Comparison of ENCODE assay signal across 12 mouse cellular contexts in the genomic region with DNA sequence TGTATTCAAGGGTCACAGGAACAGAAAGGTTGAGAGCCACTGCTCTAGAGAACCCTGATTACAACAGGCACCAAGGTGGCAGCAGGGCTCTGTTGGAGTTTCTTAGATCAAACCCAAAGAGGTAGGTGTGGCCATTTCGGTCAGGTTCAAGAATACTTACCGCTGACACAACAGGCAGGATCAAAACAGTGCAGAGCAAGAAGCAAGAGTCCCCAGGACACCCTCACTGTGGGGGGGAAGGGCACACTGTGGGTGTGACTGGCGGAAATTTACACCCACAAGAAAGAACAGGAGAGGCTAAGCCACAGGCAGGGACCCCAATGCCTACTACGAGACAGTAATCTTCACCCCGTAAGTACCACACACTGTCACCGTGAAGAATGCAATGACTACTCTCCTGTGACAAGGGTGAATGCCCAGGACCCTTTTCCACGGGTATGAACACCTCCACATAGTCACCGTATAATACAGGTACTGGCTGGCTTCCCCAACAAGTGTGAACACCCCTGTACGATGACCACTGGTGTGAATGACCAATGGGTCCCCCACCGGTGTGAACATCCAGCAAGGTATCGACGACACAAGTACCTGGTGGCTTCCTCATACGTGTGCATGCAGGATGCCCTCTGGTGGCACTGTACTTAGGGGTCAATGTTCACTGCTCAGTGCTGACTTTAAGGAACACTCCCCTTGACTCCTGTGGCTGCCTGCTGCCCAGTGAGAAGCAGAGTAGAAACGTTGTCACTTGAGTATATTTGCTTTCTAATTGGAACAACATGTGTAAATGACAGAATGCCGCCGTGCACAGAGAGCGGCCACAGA. TPM values are rescaled to one million over a fixed set of nuclear protein-coding genes. Genes with fewer than 3 reads are reported as not detected.
DNase-seq lines count a peak whose midpoint lies in the region; TF ChIP-seq lines count a peak whose summit lies in the region.
"Had no signal": no experiment of that assay in that cellular context is flagged by ENCODE, and none has a peak within 500 bp of the region (broad histone marks: within the 10 kb centered on the region; RNA-seq: fewer than 3 reads in every experiment).

No protein-coding gene starts in this region.

- TF ChIP-seq POLR2A in cerebellum, adult 2 months (IDR thresholded peaks at IDR 0.05; ENCODE audit: borderline replicate concordance, insufficient read depth, low read length): no peak
- no peak for TF ChIP-seq POLR2A in kidney, adult 2 months (IDR thresholded peaks at IDR 0.05; ENCODE audit: low read depth, low read length)

- TF ChIP-seq CTCF in cerebellum, adult 2 months (IDR thresholded peaks at IDR 0.05; ENCODE audit: borderline replicate concordance, insufficient read depth, low read depth, low read length): peak; percentile 14; the same call in 1 of the 2 replicates
- no peak for TF ChIP-seq CTCF in kidney, adult 2 months (conservative IDR thresholded peaks at IDR 0.05; ENCODE audit: insufficient read depth, insufficient read length, low read depth, low read length)

- H3K4me1 ChIP-seq in cerebellum, adult 2 months (ENCODE audit: control insufficient read depth, insufficient read depth, low read length): peaks cover 46% of the 10 kb centered on the region
- H3K4me1 ChIP-seq in kidney, adult 2 months (ENCODE audit: control insufficient read depth, insufficient read depth, low read length): no peaks in the 10 kb centered on the region

- no peak overlapping the region for H3K4me3 ChIP-seq in cerebellum, adult 2 months (replicated peaks; ENCODE audit: insufficient read depth, low read depth, low read length)
- H3K4me3 ChIP-seq in kidney, adult 2 months (ENCODE audit: insufficient read depth, low read depth, low read length): no peak overlapping the region
- H3K4me3 ChIP-seq: heart, embryonic 15.5 days; hindbrain, embryonic 13.5 days; midbrain, embryonic 15.5 days had no signal

- H3K27ac ChIP-seq in cerebellum, adult 2 months (ENCODE audit: insufficient read depth, low read length): no peak overlapping the region
- H3K27ac ChIP-seq in kidney, adult 2 months (ENCODE audit: insufficient read depth, low read depth, low read length): no peak overlapping the region
- H3K27ac ChIP-seq: heart, embryonic 15.5 days; hindbrain, embryonic 13.5 days; midbrain, embryonic 15.5 days had no signal

- 0 out of 2 replicates have a peak, but pooled peaks cover 2% of the 10 kb centered on the region for H3K36me3 ChIP-seq in kidney, adult 2 months (ENCODE audit: control insufficient read depth, insufficient read depth, low read length)

- 72% methylated on average over 17 of the region's 17 CpGs for WGBS in cerebellum, adult 2 months
- WGBS in kidney, adult 2 months: 70% methylated on average over 17 of the region's 17 CpGs

- DNase-seq in cerebellum, adult 2 months: no peak
- DNase-seq in cerebellum, postnatal 36 days: no peak
- DNase-seq in kidney, adult 2 months: peak; percentile 48
- DNase-seq in kidney, postnatal 14 days: no peak
- peak; percentile 29 to 36 for DNase-seq in spleen, postnatal 36 days (ENCODE audit: low spot score in 2 of 2)
- DNase-seq in spleen, adult 18-20 months: no peak
- DNase-seq in adipocyte (ENCODE audit: low spot score): no peak
- DNase-seq in spleen, postnatal 10 days (ENCODE audit: low spot score in 2 of 2): no peak
- DNase-seq: gastrocnemius, postnatal 14 days had no signal

- H3K27me3 ChIP-seq in cerebellum, adult 2 months (ENCODE audit: control insufficient read depth, insufficient read depth, low read length): no peaks in the 10 kb centered on the region
- no peaks in the 10 kb centered on the region for H3K27me3 ChIP-seq in kidney, adult 2 months (replicated peaks; ENCODE audit: control insufficient read depth, insufficient read depth, low read length)
- H3K27me3 ChIP-seq: heart, embryonic 15.5 days; hindbrain, embryonic 13.5 days; midbrain, embryonic 15.5 days had no signal

RNA-seq across cellular contexts. Expression of a gene that starts 13.6 kb away (rescaled TPM):
- polyA plus RNA-seq in cerebellum, adult 2 months (2012; rRNA removed): 0.61 and 1.4 TPM in 2 replicates
- polyA plus RNA-seq in kidney, adult 2 months (2012; rRNA removed): 7.9 and 11.3 TPM in 2 replicates

Comparison
In these comparisons a context has a peak if more than half of its experiments do, and no peak if none do; other contexts are left out.
1. DNase-seq: peak in kidney, adult 2 months (single experiment) and spleen, postnatal 36 days (2 of 2); none in cerebellum, adult 2 months (0 of 2), cerebellum, postnatal 36 days (0 of 2), kidney, postnatal 14 days (single experiment), spleen, adult 18-20 months (0 of 2), adipocyte (single experiment) and spleen, postnatal 10 days (0 of 2).